Mouse (Mus musculus) CD8-positive naive resting alpha-beta T cell, adult 2 months (primary cell): ENCODE results near the gene Cdiptos.

Source experiments
- DNase-seq, 2 experiments: peaks; one replicate each; pipeline ENCODE4 v3.0.0; 2022; ENCODE audit warnings: low read depth in 2 of 2, low spot score in 2 of 2

Gene Cdiptos

GRCm38 (mm10) chr7:126975950-126976866 is at the start of gene Cdiptos:
TSS of gene Cdiptos (minus strand) at chr7:126976098.
- DNase-seq = peak; percentile 94 to 96

- DNase-seq = peak; percentile 69 to 78
Observed at GRCm38 (mm10) chr7:127024755-127025555, 49.1 kb upstream of the Cdiptos start.

GRCm38 (mm10) chr7:127023896-127024690 is 48.2 kb upstream of the Cdiptos start:
- DNase-seq = peak; percentile 46 to 53

GRCm38 (mm10) chr7:127023272-127023691 is 47.4 kb upstream of the Cdiptos start:
- DNase-seq = no peak

GRCm38 (mm10) chr7:127022528-127023271 is 46.8 kb upstream of the Cdiptos start:
- DNase-seq = no peak

- DNase-seq = no peak
Observed at GRCm38 (mm10) chr7:127021563-127022527, 45.9 kb upstream of the Cdiptos start.

GRCm38 (mm10) chr7:127020901-127021562 is 45.1 kb upstream of the Cdiptos start, which contains the start of the genes Gm42742 and Prrt2:
TSS of gene Gm42742 (minus strand) at chr7:127021097.
TSS of gene Prrt2 (minus strand) at chr7:127021211.
- DNase-seq = peak in 1 of 2 experiments; percentile 23

- DNase-seq = no peak
Observed at GRCm38 (mm10) chr7:127020491-127020890, 44.6 kb upstream of the Cdiptos start.

- DNase-seq = no peak
Observed at GRCm38 (mm10) chr7:127020031-127020430, 44.1 kb upstream of the Cdiptos start.

- no peak for DNase-seq
Observed at GRCm38 (mm10) chr7:127019306-127019960, 43.5 kb upstream of the Cdiptos start.

- DNase-seq = no peak
Observed at GRCm38 (mm10) chr7:127018416-127019305, 42.8 kb upstream of the Cdiptos start.

- no peak for DNase-seq
Observed at GRCm38 (mm10) chr7:127017950-127018345, 42.0 kb upstream of the Cdiptos start.

- peak; percentile 92 for DNase-seq
Observed at GRCm38 (mm10) chr7:127016971-127017949, 41.4 kb upstream of the Cdiptos start, which contains the start of gene Pagr1a. TSS of gene Pagr1a (minus strand) at chr7:127017352.

- no peak for DNase-seq
Observed at GRCm38 (mm10) chr7:127016486-127016938, 40.6 kb upstream of the Cdiptos start.

- no peak for DNase-seq
Observed at GRCm38 (mm10) chr7:127016481-127016485, 40.4 kb upstream of the Cdiptos start, which contains the start of gene Pagr1b. TSS of gene Pagr1b (minus strand) at chr7:127016484.

- DNase-seq = no peak
Observed at GRCm38 (mm10) chr7:127016081-127016480, 40.2 kb upstream of the Cdiptos start.
